Mouse (Mus musculus): Measurements from ENCODE around the gene Gm10772. TPM values are rescaled to one million over a fixed set of nuclear protein-coding genes. Genes with fewer than 3 reads are reported as not detected.
"Not testable (repeated sequence)": the region's sequence is repeated elsewhere in the genome, so short reads cannot be mapped to it uniquely, and the experiment has no call there.

The Gm10772 gene
- not detected in 3 replicates for total RNA-seq (2017)

GRCm38 (mm10) chr13:66227473-66227872 is at the start of gene Gm10772:
TSS of gene Gm10772 (minus strand) at chr13:66227573.
- ATAC-seq (replicated peaks; ENCODE audit: insufficient number of reproducible peaks, low FRiP score, low TSS enrichment, poor library complexity, severe bottlenecking): not testable (repeated sequence)

- ATAC-seq (replicated peaks; ENCODE audit: insufficient number of reproducible peaks, low FRiP score, low TSS enrichment, poor library complexity, severe bottlenecking): not testable (repeated sequence)
These were observed 36.5 kb upstream of the Gm10772 start for GRCm38 (mm10) chr13:66263914-66264313.

GRCm38 (mm10) chr13:66263141-66263540 is 35.8 kb upstream of the Gm10772 start:
- not testable (repeated sequence) for ATAC-seq (replicated peaks; ENCODE audit: insufficient number of reproducible peaks, low FRiP score, low TSS enrichment, poor library complexity, severe bottlenecking)

- ATAC-seq (replicated peaks; ENCODE audit: insufficient number of reproducible peaks, low FRiP score, low TSS enrichment, poor library complexity, severe bottlenecking): no peak
These were observed 13.0 kb downstream of the Gm10772 start for GRCm38 (mm10) chr13:66214349-66214748.

GRCm38 (mm10) chr13:66213811-66214210 is 13.6 kb downstream of the Gm10772 start:
- ATAC-seq (replicated peaks; ENCODE audit: insufficient number of reproducible peaks, low FRiP score, low TSS enrichment, poor library complexity, severe bottlenecking): not testable (repeated sequence)

GRCm38 (mm10) chr13:66179172-66179571 is 48.2 kb downstream of the Gm10772 start:
- ATAC-seq (replicated peaks; ENCODE audit: insufficient number of reproducible peaks, low FRiP score, low TSS enrichment, poor library complexity, severe bottlenecking): not testable (repeated sequence)

Other genes starting within 250 kb of the Gm10772 start
- not detected in 3 replicates for gene Gm10324, start 108.0 kb downstream of the Gm10772 start, total RNA-seq (2017)
- gene 2410141K09Rik, start 213.5 kb upstream of the Gm10772 start, total RNA-seq (2017): 0.32 TPM in 1 of 3 replicates, not detected in the others

All from monocyte, adult 5-6 weeks (primary cell).